Mouse (Mus musculus): ENCODE data around the gene Nxph4. TPM values are rescaled to one million over a fixed set of nuclear protein-coding genes. Genes with fewer than 3 reads are reported as not detected.

The Nxph4 gene
- 1.7 and 3.3 TPM in 2 replicates for polyA plus RNA-seq (2015; fragmentation: Nextera tagmentation; extraction: Ambion mirVana)

- Histone ChIP-seq H3K27me3 (peaks cover 80% of the 10 kb centered on the region), H3K4me1 (peaks cover 39% of the 10 kb centered on the region), H3K4me3 (replicated peaks) (peak within 1 kb of the TSS; percentile 47), H3K4me2 (peak within 1 kb of the TSS; percentile 87), H3K36me3 (peaks cover 11% of the 10 kb centered on the region), H3K27ac (no peak within 1 kb of the TSS), H3K9me3 (replicated peaks) (no peaks in the 10 kb centered on the region), H3K9ac (peak within 1 kb of the TSS; percentile 29; the same call in 1 of the 2 replicates)
- ATAC-seq (replicated peaks; ENCODE audit: low FRiP score), result peak; percentile 33
- under 1% methylated on average over 57 of the region's 78 CpGs for WGBS
These were observed at the start of gene Nxph4 for GRCm38 (mm10) chr10:127534036-127534928. Gene Nxph4, minus strand, starts transcription at chr10:127534559.

- Histone ChIP-seq H3K4me3 (replicated peaks) (no peak overlapping the region), H3K9me3 (replicated peaks) (no peaks in the 10 kb centered on the region), H3K4me1 (peaks cover 14% of the 10 kb centered on the region), H3K36me3 (peaks cover 74% of the 10 kb centered on the region), H3K27me3 (no peaks in the 10 kb centered on the region), H3K9ac (no peak overlapping the region), H3K4me2 (no peak overlapping the region), H3K27ac (no peak overlapping the region)
- ATAC-seq (replicated peaks; ENCODE audit: low FRiP score), result no peak
- 76% methylated on average over 8 of the region's 8 CpGs for WGBS
These were observed 49.3 kb upstream of the Nxph4 start for GRCm38 (mm10) chr10:127583649-127584048.

GRCm38 (mm10) chr10:127581291-127581690 lies 46.9 kb upstream of the Nxph4 start:
- no peak overlapping the region for H3K27ac ChIP-seq

GRCm38 (mm10) chr10:127577982-127578381 lies 43.6 kb upstream of the Nxph4 start:
- 85% methylated on average over 15 of the region's 15 CpGs for WGBS
- H3K9ac ChIP-seq, result no peak overlapping the region
- no peak overlapping the region for H3K4me2 ChIP-seq
- no peak overlapping the region for H3K27ac ChIP-seq
- no peak for ATAC-seq (replicated peaks; ENCODE audit: low FRiP score)
- no peaks in the 10 kb centered on the region for H3K27me3 ChIP-seq
- H3K4me3 ChIP-seq (replicated peaks), result no peak overlapping the region
- H3K4me1 ChIP-seq, result peaks cover 17% of the 10 kb centered on the region
- peaks cover 80% of the 10 kb centered on the region for H3K36me3 ChIP-seq
- no peaks in the 10 kb centered on the region for H3K9me3 ChIP-seq (replicated peaks)

More at GRCm38 (mm10) chr10:127581291-127581690, 46.9 kb upstream of the Nxph4 start:
- no peak overlapping the region for H3K4me2 ChIP-seq
- no peaks in the 10 kb centered on the region for H3K9me3 ChIP-seq (replicated peaks)
- H3K4me1 ChIP-seq, result peaks cover 17% of the 10 kb centered on the region
- peaks cover 71% of the 10 kb centered on the region for H3K36me3 ChIP-seq
- H3K27me3 ChIP-seq, result no peaks in the 10 kb centered on the region
- no peak overlapping the region for H3K4me3 ChIP-seq (replicated peaks)
- no peak overlapping the region for H3K9ac ChIP-seq
- WGBS, result 90% methylated on average over 9 of the region's 9 CpGs
- ATAC-seq (replicated peaks; ENCODE audit: low FRiP score), result no peak

DNA sequence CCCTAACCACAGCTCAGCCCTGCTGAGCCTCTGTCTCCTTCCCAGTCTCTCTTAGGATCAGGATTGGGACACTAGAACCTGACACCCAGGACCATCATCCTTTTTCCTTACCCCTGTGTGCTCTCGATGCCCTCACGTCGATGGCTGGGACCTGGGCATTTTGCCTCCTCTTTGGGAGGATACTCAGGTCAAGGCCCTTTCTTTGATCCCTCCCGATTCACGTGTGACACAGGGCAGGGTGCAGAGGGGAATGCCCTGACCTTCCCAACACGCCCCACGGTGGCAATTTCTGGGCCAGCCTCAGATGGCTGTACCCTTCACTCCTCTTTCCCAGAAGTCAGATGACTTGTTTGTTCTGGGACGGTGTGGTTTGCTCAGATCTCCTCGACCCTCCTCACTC lies 42.8 kb upstream of the Nxph4 start:
- ATAC-seq (replicated peaks; ENCODE audit: low FRiP score), result no peak
- H3K27me3 ChIP-seq, result no peaks in the 10 kb centered on the region
- H3K36me3 ChIP-seq, result peaks cover 80% of the 10 kb centered on the region

DNA sequence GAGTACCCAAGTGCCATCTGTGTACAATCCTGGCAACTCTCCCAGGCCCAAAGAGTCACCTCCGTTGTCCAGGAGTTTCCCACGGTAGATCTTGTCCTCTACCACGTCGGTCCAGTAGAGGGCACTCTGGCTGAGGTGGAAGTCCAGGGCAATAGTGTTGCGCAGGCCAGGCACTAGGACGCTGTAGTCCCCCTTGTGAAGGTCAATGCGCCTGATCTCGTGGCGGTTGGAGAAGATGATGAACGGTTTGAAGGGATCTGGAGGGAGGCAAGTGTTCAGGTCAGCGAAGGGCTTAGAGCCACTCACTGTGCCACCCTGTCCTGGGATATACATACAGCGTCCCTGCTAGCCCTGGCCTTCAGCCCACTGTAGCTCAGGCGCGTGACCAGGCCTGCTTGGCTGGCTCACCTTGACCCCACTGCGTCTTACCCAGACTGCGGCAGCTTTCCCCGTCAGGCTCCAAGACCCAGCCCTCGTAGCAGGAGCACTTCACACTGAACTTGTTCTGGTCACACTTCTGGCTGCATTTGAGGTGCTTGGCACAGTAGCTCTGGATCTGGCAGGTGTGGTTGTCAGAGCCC lies 42.1 kb upstream of the Nxph4 start:
- no peaks in the 10 kb centered on the region for H3K9me3 ChIP-seq (replicated peaks)
- H3K36me3 ChIP-seq, result peaks cover 85% of the 10 kb centered on the region
- no peak overlapping the region for H3K4me3 ChIP-seq (replicated peaks)
- no peaks in the 10 kb centered on the region for H3K27me3 ChIP-seq
- WGBS, result 64% methylated on average over 18 of the region's 18 CpGs
- no peak for ATAC-seq (replicated peaks; ENCODE audit: low FRiP score)
- no peak overlapping the region for H3K27ac ChIP-seq
- H3K9ac ChIP-seq, result no peak overlapping the region
- H3K4me2 ChIP-seq, result no peak overlapping the region
- H3K4me1 ChIP-seq, result peaks cover 6% of the 10 kb centered on the region

More for the DNA sequence above, 42.8 kb upstream of the Nxph4 start:
- no peak overlapping the region for H3K4me2 ChIP-seq
- no peak overlapping the region for H3K4me3 ChIP-seq (replicated peaks)
- H3K9me3 ChIP-seq (replicated peaks), result no peaks in the 10 kb centered on the region
- no peak overlapping the region for H3K9ac ChIP-seq
- peaks cover 11% of the 10 kb centered on the region for H3K4me1 ChIP-seq
- 43% methylated on average over 9 of the region's 9 CpGs for WGBS
- H3K27ac ChIP-seq, result no peak overlapping the region

GRCm38 (mm10) chr10:127575741-127576140 lies 41.4 kb upstream of the Nxph4 start:
- ATAC-seq (replicated peaks; ENCODE audit: low FRiP score), result no peak
- H3K27ac ChIP-seq, result no peak overlapping the region
- H3K9ac ChIP-seq, result no peak overlapping the region
- H3K4me3 ChIP-seq (replicated peaks), result no peak overlapping the region
- no peaks in the 10 kb centered on the region for H3K27me3 ChIP-seq
- H3K4me1 ChIP-seq, result peaks cover 3% of the 10 kb centered on the region; the same call in 1 of the 2 replicates
- 86% methylated on average over 7 of the region's 7 CpGs for WGBS
- no peak overlapping the region for H3K4me2 ChIP-seq
- H3K9me3 ChIP-seq (replicated peaks), result no peaks in the 10 kb centered on the region
- H3K36me3 ChIP-seq, result peaks cover 89% of the 10 kb centered on the region

DNA sequence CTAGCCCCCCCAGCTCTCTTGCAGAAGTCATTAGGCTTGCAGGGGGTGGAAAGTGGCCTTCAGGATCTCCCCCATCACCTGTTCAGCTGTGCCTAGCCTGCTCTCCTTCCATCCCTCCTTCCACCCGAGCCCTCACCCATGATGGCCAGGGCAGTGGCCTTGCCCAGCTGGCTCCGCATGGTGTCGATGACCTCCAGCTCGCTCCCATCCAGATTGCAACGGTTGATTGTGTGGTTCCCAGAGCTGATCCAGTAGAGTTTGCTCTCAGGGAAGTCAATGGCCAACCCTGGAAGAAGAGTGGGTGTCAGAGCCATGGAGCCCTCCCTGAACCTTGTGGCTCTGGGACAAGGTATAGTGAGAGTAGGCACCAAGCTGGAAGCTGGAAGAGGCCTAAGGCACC lies 37.9 kb upstream of the Nxph4 start:
- H3K9ac ChIP-seq, result no peak overlapping the region
- H3K4me1 ChIP-seq, result peaks cover 4% of the 10 kb centered on the region; the same call in 1 of the 2 replicates
- no peak overlapping the region for H3K27ac ChIP-seq
- no peaks in the 10 kb centered on the region for H3K9me3 ChIP-seq (replicated peaks)
- peaks cover 79% of the 10 kb centered on the region for H3K36me3 ChIP-seq
- no peak for ATAC-seq (replicated peaks; ENCODE audit: low FRiP score)
- 88% methylated on average over 5 of the region's 5 CpGs for WGBS
- H3K27me3 ChIP-seq, result no peaks in the 10 kb centered on the region
- no peak overlapping the region for H3K4me3 ChIP-seq (replicated peaks)
- H3K4me2 ChIP-seq, result no peak overlapping the region

- Histone ChIP-seq H3K27me3 (no peaks in the 10 kb centered on the region), H3K9ac (no peak overlapping the region), H3K4me1 (peaks cover 4% of the 10 kb centered on the region; the same call in 1 of the 2 replicates), H3K4me2 (no peak overlapping the region), H3K4me3 (replicated peaks) (no peak overlapping the region), H3K9me3 (replicated peaks) (no peaks in the 10 kb centered on the region), H3K27ac (no peak overlapping the region), H3K36me3 (peaks cover 80% of the 10 kb centered on the region)
- 84% methylated on average over 17 of the region's 17 CpGs for WGBS
- no peak for ATAC-seq (replicated peaks; ENCODE audit: low FRiP score)
These were observed 36.7 kb upstream of the Nxph4 start for GRCm38 (mm10) chr10:127570937-127571641.

DNA sequence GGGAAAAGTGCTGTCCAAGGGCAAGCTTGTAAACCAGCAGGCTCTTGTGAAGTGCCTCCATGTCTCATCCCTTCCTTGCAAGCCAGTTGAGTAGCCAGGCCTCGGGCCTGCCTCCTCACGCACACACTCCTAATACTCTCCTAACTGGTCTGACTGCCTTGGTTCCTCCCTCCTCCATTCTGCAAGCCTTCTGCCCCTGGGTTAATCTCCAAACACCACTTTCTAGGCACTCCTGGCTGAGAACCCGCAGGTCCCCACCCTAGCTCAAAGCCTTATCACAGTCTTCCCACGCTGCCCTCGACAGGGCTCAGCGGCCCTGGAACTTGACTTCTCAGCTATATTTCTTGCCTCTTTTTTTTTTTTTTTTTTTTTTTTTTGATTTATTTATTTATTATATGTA lies 36.0 kb upstream of the Nxph4 start:
- no peak for ATAC-seq (replicated peaks; ENCODE audit: low FRiP score)
- Histone ChIP-seq H3K4me1 (peaks cover 8% of the 10 kb centered on the region), H3K4me2 (no peak overlapping the region), H3K9ac (no peak overlapping the region), H3K9me3 (replicated peaks) (no peaks in the 10 kb centered on the region), H3K36me3 (peaks cover 78% of the 10 kb centered on the region), H3K27me3 (no peaks in the 10 kb centered on the region), H3K27ac (peak overlapping the region; percentile 48; the same call in 1 of the 2 replicates), H3K4me3 (replicated peaks) (no peak overlapping the region)
- WGBS, result 62% methylated on average over 6 of the region's 6 CpGs

- Histone ChIP-seq H3K36me3 (peaks cover 72% of the 10 kb centered on the region), H3K27ac (peak overlapping the region; percentile 22; the same call in 1 of the 2 replicates), H3K4me3 (replicated peaks) (no peak overlapping the region), H3K4me2 (no peak overlapping the region), H3K9ac (no peak overlapping the region), H3K4me1 (peaks cover 10% of the 10 kb centered on the region), H3K9me3 (replicated peaks) (no peaks in the 10 kb centered on the region), H3K27me3 (no peaks in the 10 kb centered on the region)
- no peak for ATAC-seq (replicated peaks; ENCODE audit: low FRiP score)
- 18% methylated on average over 3 of the region's 3 CpGs for WGBS
These were observed 35.1 kb upstream of the Nxph4 start for GRCm38 (mm10) chr10:127569450-127569849.
